Mouse (Mus musculus) liver, adult 2 months (tissue): Measurements from ENCODE around the gene Ttpal. TPM values are rescaled to one million over a fixed set of nuclear protein-coding genes. Genes with fewer than 3 reads are reported as not detected.

Experiments
- DNase-seq: peaks from one replicate; pipeline ENCODE4 v3.0.0-alpha.2; 2011; ENCODE audit warnings: low read depth, low spot score; ENCODE audit errors: extremely low read depth
- H3K27ac ChIP-seq: fragments of 200-500 bp; replicated peaks from 2 replicates; pipeline ENCODE4 v1.5.1; 2012; ENCODE audit warnings: low read depth, mild to moderate bottlenecking, control low read depth, inconsistent platforms, low read length; ENCODE audit not compliant: insufficient read depth
- H3K27me3 ChIP-seq: fragments of 200-500 bp; 2 replicates; pipeline ENCODE4 v1.6.1; 2012; ENCODE audit warnings: mild to moderate bottlenecking, moderate library complexity, low read length, inconsistent platforms; ENCODE audit not compliant: control insufficient read depth, insufficient read depth
- H3K36me3 ChIP-seq: fragments of 200-500 bp; 2 replicates; pipeline ENCODE4 v1.6.1; 2012; ENCODE audit warnings: low read length, inconsistent platforms; ENCODE audit not compliant: control insufficient read depth, insufficient read depth
- H3K4me1 ChIP-seq: fragments of 200-500 bp; 2 replicates; pipeline ENCODE4 v1.6.1; 2011; ENCODE audit warnings: low read length; ENCODE audit not compliant: control insufficient read depth, insufficient read depth
- H3K4me3 ChIP-seq: fragments of 200-500 bp; 2 replicates; pipeline ENCODE4 v1.5.1; 2011; ENCODE audit warnings: low read depth, mild to moderate bottlenecking, control low read depth, low read length, moderate library complexity; ENCODE audit not compliant: insufficient read depth
- H3K79me2 ChIP-seq: fragments of 200-500 bp; 2 replicates; pipeline ENCODE4 v1.6.1; 2012; ENCODE audit warnings: inconsistent platforms, mild to moderate bottlenecking, low read length, moderate library complexity; ENCODE audit not compliant: control insufficient read depth, insufficient read depth
- H3K9ac ChIP-seq: fragments of 200-500 bp; 2 replicates; pipeline ENCODE4 v1.6.1; 2012; ENCODE audit warnings: low read depth, mild to moderate bottlenecking, control low read depth, inconsistent platforms, low read length
- CTCF ChIP-seq: fragments of 200-500 bp; IDR thresholded peaks from 2 replicates; pipeline ENCODE4 v1.5.1; 2011; ENCODE audit warnings: low read depth, low read length, control low read depth
- POLR2A ChIP-seq: fragments of 200-500 bp; IDR thresholded peaks from 2 replicates; pipeline ENCODE4 v1.6.1; 2011; ENCODE audit warnings: low read length, control low read depth; ENCODE audit not compliant: insufficient read depth; ENCODE audit errors: extremely low read depth
- WGBS: fragments of 180-500 bp; shearing (Covaris S2); methylation state at CpG from one replicate; pipeline ENCODE4 v1.1.7; 2018; 5-methylcytosine and 5-hydroxymethylcytosine counted together
- polyA plus RNA-seq: library from polyadenylated mRNA; depleted of rRNA; stranded (reverse); fragments of >200 nt; gene quantifications from 2 replicates; pipeline ENCODE4 v1.2.3, GENCODE M21; 2012
- total RNA-seq: library from RNA; depleted of rRNA; stranded (reverse); fragments of >200 nt; gene quantifications from 2 replicates; pipeline ENCODE4 v1.2.3, GENCODE M21; 2014

Gene Ttpal
- total and polyA plus RNA-seq, 2 experiments, result 8.1 to 9.3 TPM

GRCm38 (mm10) chr2:163606161-163606560, 4.0 kb downstream of the Ttpal start:
- H3K27me3 ChIP-seq, result no peaks in the 10 kb centered on the region
- no peak overlapping the region for H3K4me3 ChIP-seq
- WGBS, result 90% methylated on average over 7 of the region's 7 CpGs
- H3K9ac ChIP-seq, result no peak overlapping the region
- no peak for DNase-seq
- H3K79me2 ChIP-seq, result peaks cover 18% of the 10 kb centered on the region; the same call in 1 of the 2 replicates
- peaks cover 5% of the 10 kb centered on the region; the same call in 1 of the 2 replicates for H3K36me3 ChIP-seq
- TF ChIP-seq POLR2A (no peak), CTCF (no peak)
- no peak overlapping the region for H3K27ac ChIP-seq
- peaks cover 5% of the 10 kb centered on the region for H3K4me1 ChIP-seq

GRCm38 (mm10) chr2:163608008-163608407, 5.9 kb downstream of the Ttpal start:
- Histone ChIP-seq H3K27ac (no peak overlapping the region), H3K4me1 (peaks cover 1% of the 10 kb centered on the region), H3K36me3 (peaks cover 10% of the 10 kb centered on the region; the same call in 1 of the 2 replicates), H3K27me3 (no peaks in the 10 kb centered on the region), H3K79me2 (peaks cover 12% of the 10 kb centered on the region; the same call in 1 of the 2 replicates), H3K4me3 (no peak overlapping the region), H3K9ac (no peak overlapping the region)
- WGBS, result 89% methylated on average over 7 of the region's 7 CpGs
- TF ChIP-seq CTCF (no peak), POLR2A (no peak)
- no peak for DNase-seq

GRCm38 (mm10) chr2:163609281-163609975, 7.3 kb downstream of the Ttpal start:
- Histone ChIP-seq H3K9ac (no peak overlapping the region), H3K4me1 (no peaks in the 10 kb centered on the region), H3K27ac (no peak overlapping the region), H3K27me3 (no peaks in the 10 kb centered on the region), H3K79me2 (peaks cover 5% of the 10 kb centered on the region; the same call in 1 of the 2 replicates), H3K4me3 (no peak overlapping the region), H3K36me3 (peaks cover 10% of the 10 kb centered on the region; the same call in 1 of the 2 replicates)
- 92% methylated on average over 12 of the region's 12 CpGs for WGBS
- TF ChIP-seq POLR2A, result no peak
- TF ChIP-seq CTCF, result no peak
- DNase-seq, result no peak

GRCm38 (mm10) chr2:163611176-163611575, 9.1 kb downstream of the Ttpal start:
- DNase-seq, result no peak
- H3K27ac ChIP-seq, result no peak overlapping the region
- WGBS, result 86% methylated on average over 9 of the region's 9 CpGs
- no peak overlapping the region for H3K4me3 ChIP-seq
- peaks cover 17% of the 10 kb centered on the region for H3K36me3 ChIP-seq
- TF ChIP-seq POLR2A (no peak), CTCF (no peak)
- no peaks in the 10 kb centered on the region for H3K4me1 ChIP-seq
- no peak overlapping the region for H3K9ac ChIP-seq
- no peaks in the 10 kb centered on the region for H3K27me3 ChIP-seq
- no peaks in the 10 kb centered on the region for H3K79me2 ChIP-seq

- H3K27me3 ChIP-seq, result no peaks in the 10 kb centered on the region
- H3K4me1 ChIP-seq, result no peaks in the 10 kb centered on the region
- H3K4me3 ChIP-seq, result no peak overlapping the region
- 98% methylated on average over 5 of the region's 5 CpGs for WGBS
- no peaks in the 10 kb centered on the region for H3K79me2 ChIP-seq
- DNase-seq, result no peak
- no peak overlapping the region for H3K27ac ChIP-seq
- TF ChIP-seq CTCF (no peak), POLR2A (no peak)
- H3K9ac ChIP-seq, result no peak overlapping the region
- H3K36me3 ChIP-seq, result peaks cover 33% of the 10 kb centered on the region
Observed at GRCm38 (mm10) chr2:163613206-163613605, 11.1 kb downstream of the Ttpal start.

GRCm38 (mm10) chr2:163613990-163614389, 11.9 kb downstream of the Ttpal start:
- no peak for DNase-seq
- peaks cover 40% of the 10 kb centered on the region for H3K36me3 ChIP-seq

More at GRCm38 (mm10) chr2:163613990-163614389, 11.9 kb downstream of the Ttpal start:
- H3K27ac ChIP-seq, result no peak overlapping the region
- 94% methylated on average over 4 of the region's 4 CpGs for WGBS
- H3K4me3 ChIP-seq, result no peak overlapping the region
- no peaks in the 10 kb centered on the region for H3K4me1 ChIP-seq
- H3K9ac ChIP-seq, result no peak overlapping the region
- H3K79me2 ChIP-seq, result no peaks in the 10 kb centered on the region
- no peak for TF ChIP-seq CTCF
- TF ChIP-seq POLR2A, result no peak
- H3K27me3 ChIP-seq, result no peaks in the 10 kb centered on the region
